Mouse (Mus musculus): ENCODE measurements around the gene Vmn2r45. TPM values are rescaled to one million over a fixed set of nuclear protein-coding genes. Genes with fewer than 3 reads are reported as not detected.
"Not testable (repeated sequence)": the region's sequence is repeated elsewhere in the genome, so short reads cannot be mapped to it uniquely, and the experiment has no call there.

Gene Vmn2r45
- polyA plus RNA-seq (2012; rRNA removed): not detected in 2 replicates

DNA sequence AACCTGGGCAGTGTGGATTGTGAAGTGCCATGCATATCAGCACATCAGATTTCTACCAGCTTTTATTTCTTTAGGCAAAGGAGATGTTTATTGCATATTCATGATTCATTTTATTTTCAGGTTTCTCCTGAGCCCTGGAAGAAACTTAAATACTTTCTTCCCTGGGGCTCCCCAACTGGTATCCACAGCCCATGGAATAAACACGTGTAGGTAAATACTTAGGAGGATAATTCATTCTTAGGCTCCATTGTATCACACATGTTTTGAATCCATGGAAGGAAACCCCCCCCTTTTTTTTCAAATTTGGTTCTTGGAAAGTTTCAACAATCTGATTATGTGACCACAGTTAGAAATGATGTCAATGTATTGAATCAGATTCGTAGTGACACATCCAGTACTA, at the start of gene Vmn2r45:
Gene Vmn2r45, minus strand, starts transcription at position 101 of the 400 bp plus-strand sequence.
- H3K4me3 ChIP-seq (ENCODE audit: insufficient read depth, low read length); H3K27ac ChIP-seq (ENCODE audit: insufficient read depth, low read length); H3K4me1 ChIP-seq (ENCODE audit: control insufficient read depth, insufficient read depth, low read length): not testable (repeated sequence)

Other genes starting within 250 kb of the Vmn2r45 start
- gene Vmn2r43, start 228.5 kb downstream of the Vmn2r45 start, polyA plus RNA-seq (2012; rRNA removed): not detected in 2 replicates
- gene Vmn2r44, start 105.7 kb downstream of the Vmn2r45 start, polyA plus RNA-seq (2012; rRNA removed): not detected in 2 replicates

Measured in cortical plate, adult 2 months (tissue).